Mouse (Mus musculus): ENCODE results near the gene Hist1h2bm. TPM values are rescaled to one million over a fixed set of nuclear protein-coding genes. Genes with fewer than 3 reads are reported as not detected.

Gene Hist1h2bm
- total RNA-seq (2023), result 4.5 TPM

GRCm38 (mm10) chr13:21721757-21722372 lies at the start of gene Hist1h2bm:
Gene Hist1h2bm (plus strand): TSS chr13:21722044.

GRCm38 (mm10) chr13:21677305-21677704 lies 44.5 kb upstream of the Hist1h2bm start, which contains the start of gene Olfr1360:
Gene Olfr1360 (minus strand): TSS chr13:21677405.

GRCm38 (mm10) chr13:21697811-21698210 lies 24.0 kb upstream of the Hist1h2bm start, which contains the start of gene Olfr1359:
Gene Olfr1359 (plus strand): TSS chr13:21698111.

GRCm38 (mm10) chr13:21715864-21716539 lies 5.8 kb upstream of the Hist1h2bm start, which contains the start of the genes Hist1h2bl and Hist1h2ai:
Gene Hist1h2bl (minus strand): TSS chr13:21716143.
Gene Hist1h2ai (plus strand): TSS chr13:21716422.

GRCm38 (mm10) chr13:21717397-21718357 lies 4.2 kb upstream of the Hist1h2bm start, which contains the start of gene Hist1h3h:
Gene Hist1h3h (plus strand): TSS chr13:21717659.

GRCm38 (mm10) chr13:21734906-21735767 lies 13.3 kb downstream of the Hist1h2bm start, which contains the start of gene Hist1h4j:
Gene Hist1h4j (plus strand): TSS chr13:21735064.

GRCm38 (mm10) chr13:21750159-21751017 lies 28.5 kb downstream of the Hist1h2bm start, which contains the start of gene Hist1h4k:
Gene Hist1h4k (minus strand): TSS chr13:21750505.

GRCm38 (mm10) chr13:21753524-21754285 lies 31.9 kb downstream of the Hist1h2bm start, which contains the start of the genes Hist1h2ak and Hist1h2bn:
Gene Hist1h2ak (minus strand): TSS chr13:21753827.
Gene Hist1h2bn (plus strand): TSS chr13:21754123.

Other genes with a start within 250 kb of the Hist1h2bm start
- gene Zkscan4, start 243.1 kb upstream of the Hist1h2bm start, total RNA-seq (2023), result not detected
- gene Gm10065, start 242.6 kb upstream of the Hist1h2bm start, total RNA-seq (2023), result not detected
- gene AK157302, start 226.8 kb upstream of the Hist1h2bm start, total RNA-seq (2023), result 5.6 TPM
- 14.0 TPM for gene Gm11273, start 220.6 kb upstream of the Hist1h2bm start, total RNA-seq (2023)
- 11.5 TPM for gene Zkscan8, start 190.9 kb upstream of the Hist1h2bm start, total RNA-seq (2023)
- not detected for gene Olfr1366, start 179.2 kb upstream of the Hist1h2bm start, total RNA-seq (2023)
- not detected for gene Olfr1535, start 162.2 kb upstream of the Hist1h2bm start, total RNA-seq (2023)
- not detected for gene Olfr1364, start 140.3 kb upstream of the Hist1h2bm start, total RNA-seq (2023)
- not detected for gene Olfr1362, start 108.0 kb upstream of the Hist1h2bm start, total RNA-seq (2023)
- not detected for gene Olfr11, start 79.5 kb upstream of the Hist1h2bm start, total RNA-seq (2023)
- gene Olfr1361, start 58.7 kb upstream of the Hist1h2bm start, total RNA-seq (2023), result not detected
- not detected for gene Olfr1360, start 44.6 kb upstream of the Hist1h2bm start, total RNA-seq (2023)
- gene Olfr1359, start 23.9 kb upstream of the Hist1h2bm start, total RNA-seq (2023), result not detected
- 29.9 TPM for gene Hist1h2bl, start 5.9 kb upstream of the Hist1h2bm start, total RNA-seq (2023)
- 37.0 TPM for gene Hist1h2ai, start 5.6 kb upstream of the Hist1h2bm start, total RNA-seq (2023)
- 46.7 TPM for gene Hist1h3h, start 4.4 kb upstream of the Hist1h2bm start, total RNA-seq (2023)
- 10.9 TPM for gene Hist1h4j, start 13.0 kb downstream of the Hist1h2bm start, total RNA-seq (2023)
- gene Hist1h4k, start 28.5 kb downstream of the Hist1h2bm start, total RNA-seq (2023), result 328 TPM
- gene Hist1h2ak, start 31.8 kb downstream of the Hist1h2bm start, total RNA-seq (2023), result 31.4 TPM
- 80.0 TPM for gene Hist1h2bn, start 32.1 kb downstream of the Hist1h2bm start, total RNA-seq (2023)
- 8.9 TPM for gene Hist1h1b, start 58.6 kb downstream of the Hist1h2bm start, total RNA-seq (2023)
- gene Hist1h3i, start 61.3 kb downstream of the Hist1h2bm start, total RNA-seq (2023), result 144 TPM
- gene Hist1h2an, start 65.2 kb downstream of the Hist1h2bm start, total RNA-seq (2023), result 10.1 TPM
- 16.9 TPM for gene Hist1h2bp, start 65.4 kb downstream of the Hist1h2bm start, total RNA-seq (2023)
- 74.5 TPM for gene Hist1h2bq, start 88.2 kb downstream of the Hist1h2bm start, total RNA-seq (2023)
- 58.9 TPM for gene Hist1h2ao, start 88.4 kb downstream of the Hist1h2bm start, total RNA-seq (2023)
- 281 TPM for gene Hist1h4m, start 89.7 kb downstream of the Hist1h2bm start, total RNA-seq (2023)
- gene Hist1h4n, start 110.2 kb downstream of the Hist1h2bm start, total RNA-seq (2023), result 118 TPM
- gene Hist1h2ap, start 111.5 kb downstream of the Hist1h2bm start, total RNA-seq (2023), result 61.6 TPM
- 74.1 TPM for gene Hist1h2br, start 111.7 kb downstream of the Hist1h2bm start, total RNA-seq (2023)
- gene Zfp184, start 223.1 kb downstream of the Hist1h2bm start, total RNA-seq (2023), result 0.67 TPM